Mouse (Mus musculus) ES-E14 (cell line): ENCODE measurements around the gene Il1a.

Experiments used
- MAFK ChIP-seq: IDR thresholded peaks from 2 replicates; pipeline ENCODE4 v1.6.1; 2014; ENCODE audit warnings: mild to moderate bottlenecking, low read depth, low read length, inconsistent platforms; ENCODE audit not compliant: insufficient read depth
- ZNF384 ChIP-seq: IDR thresholded peaks from 2 replicates; pipeline ENCODE4 v1.6.1; 2012; ENCODE audit warnings: low read depth, low read length, inconsistent platforms

DNA sequence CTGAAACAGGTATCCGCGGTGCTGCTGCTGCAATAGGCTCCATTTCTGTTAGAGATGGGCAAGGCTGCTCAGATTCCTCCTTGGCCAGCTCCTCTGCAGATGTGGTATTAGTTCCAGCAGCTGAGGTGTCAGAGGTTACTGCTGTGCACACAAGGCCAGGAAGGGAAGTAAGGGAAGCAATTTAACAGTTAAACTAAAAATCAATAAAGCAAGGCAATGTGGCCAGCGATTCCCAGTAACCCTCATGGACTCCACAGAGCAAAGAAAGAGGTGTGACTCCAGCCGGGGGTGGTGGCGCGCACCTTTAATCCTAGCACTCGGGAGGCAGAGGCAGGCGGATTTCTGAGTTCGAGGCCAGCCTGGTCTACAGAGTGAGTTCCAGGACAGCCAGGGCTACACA is 39.2 kb downstream of the Il1a start:
- TF ChIP-seq MAFK (no peak), ZNF384 (no peak)
